Mouse (Mus musculus): Measurements from ENCODE around the gene Ap1b1. TPM values are rescaled to one million over a fixed set of nuclear protein-coding genes. Genes with fewer than 3 reads are reported as not detected.

The Ap1b1 gene
- 10 to 100 TPM; 59.0 to 78.0 TPM for total RNA-seq (2021)
- 68.2 and 111 TPM in 2 replicates for polyA plus RNA-seq (2012; rRNA removed)
- long read RNA-seq, full-length matches to known transcripts: 18 of 56 reads
- long read RNA-seq, partial matches to known transcripts: 37 of 56 reads
- long read RNA-seq, other reads (novel, unspliced or antisense): 1 of 56 reads

GRCm38 (mm10) chr11:4986695-4987486 lies at the start of gene Ap1b1:
Gene Ap1b1 (plus strand): TSS chr11:4986824.
- peak; percentile 96 for DNase-seq

GRCm38 (mm10) chr11:4946530-4946929 lies 40.1 kb upstream of the Ap1b1 start:
- no peak for DNase-seq

- peak; percentile 63 for DNase-seq
These were observed 39.4 kb upstream of the Ap1b1 start for GRCm38 (mm10) chr11:4946947-4947812.

- no peak for DNase-seq
These were observed 38.8 kb upstream of the Ap1b1 start, which contains the start of gene Nefh for GRCm38 (mm10) chr11:4947813-4948174. Gene Nefh (minus strand): TSS chr11:4948064.

GRCm38 (mm10) chr11:4948792-4949191 lies 37.8 kb upstream of the Ap1b1 start:
- no peak for DNase-seq

GRCm38 (mm10) chr11:4949256-4950044 lies 37.2 kb upstream of the Ap1b1 start:
- DNase-seq: peak; percentile 43

- DNase-seq: no peak
These were observed 33.2 kb upstream of the Ap1b1 start for GRCm38 (mm10) chr11:4953401-4953800.

DNA sequence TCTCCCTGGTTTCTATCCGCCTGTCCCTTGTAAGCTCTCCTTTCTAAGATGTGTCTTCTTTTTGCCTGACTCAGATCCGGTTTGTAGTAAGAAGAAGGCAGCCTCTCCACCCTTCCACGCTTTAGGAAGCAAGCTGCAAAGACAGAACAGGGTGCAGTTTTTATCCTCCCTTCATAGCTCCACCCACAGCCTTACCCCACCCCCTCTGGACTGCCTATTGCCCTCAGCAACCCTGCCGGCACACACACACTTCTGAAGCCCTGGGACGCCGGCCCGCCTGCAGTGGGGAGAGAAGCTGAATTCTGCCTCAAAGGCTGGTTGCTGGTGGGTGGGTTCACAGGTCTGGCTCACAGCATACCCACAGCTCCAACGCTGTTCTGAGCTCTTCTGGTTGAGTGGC lies 32.7 kb upstream of the Ap1b1 start:
- peak; percentile 7 for DNase-seq

GRCm38 (mm10) chr11:4963099-4963808 lies 23.4 kb upstream of the Ap1b1 start:
- peak; percentile 31 for DNase-seq

GRCm38 (mm10) chr11:4966325-4966724 lies 20.3 kb upstream of the Ap1b1 start:
- no peak for DNase-seq

GRCm38 (mm10) chr11:4966888-4967287 lies 19.7 kb upstream of the Ap1b1 start:
- no peak for DNase-seq

DNA sequence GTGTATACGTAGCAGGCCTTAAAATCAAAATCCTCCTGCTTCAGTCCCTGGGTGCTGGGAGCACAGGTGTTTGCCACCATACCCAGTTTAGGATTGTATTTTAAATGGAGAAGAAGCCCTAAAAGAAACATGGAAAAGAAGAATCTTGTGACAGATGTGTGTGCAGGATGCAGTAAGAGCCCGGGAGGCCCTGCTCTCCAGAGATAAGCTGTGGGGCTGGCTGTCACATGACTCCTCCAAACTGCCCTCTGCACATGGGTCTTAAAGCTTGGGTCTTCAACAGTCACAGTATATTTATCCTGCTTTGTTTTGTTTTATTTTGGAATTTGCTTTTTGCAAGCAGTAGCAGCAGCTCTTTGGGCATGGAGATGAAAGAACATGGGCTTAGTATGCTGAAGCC lies 19.1 kb upstream of the Ap1b1 start:
- DNase-seq: no peak

GRCm38 (mm10) chr11:4968376-4968775 lies 18.2 kb upstream of the Ap1b1 start:
- no peak for DNase-seq

DNA sequence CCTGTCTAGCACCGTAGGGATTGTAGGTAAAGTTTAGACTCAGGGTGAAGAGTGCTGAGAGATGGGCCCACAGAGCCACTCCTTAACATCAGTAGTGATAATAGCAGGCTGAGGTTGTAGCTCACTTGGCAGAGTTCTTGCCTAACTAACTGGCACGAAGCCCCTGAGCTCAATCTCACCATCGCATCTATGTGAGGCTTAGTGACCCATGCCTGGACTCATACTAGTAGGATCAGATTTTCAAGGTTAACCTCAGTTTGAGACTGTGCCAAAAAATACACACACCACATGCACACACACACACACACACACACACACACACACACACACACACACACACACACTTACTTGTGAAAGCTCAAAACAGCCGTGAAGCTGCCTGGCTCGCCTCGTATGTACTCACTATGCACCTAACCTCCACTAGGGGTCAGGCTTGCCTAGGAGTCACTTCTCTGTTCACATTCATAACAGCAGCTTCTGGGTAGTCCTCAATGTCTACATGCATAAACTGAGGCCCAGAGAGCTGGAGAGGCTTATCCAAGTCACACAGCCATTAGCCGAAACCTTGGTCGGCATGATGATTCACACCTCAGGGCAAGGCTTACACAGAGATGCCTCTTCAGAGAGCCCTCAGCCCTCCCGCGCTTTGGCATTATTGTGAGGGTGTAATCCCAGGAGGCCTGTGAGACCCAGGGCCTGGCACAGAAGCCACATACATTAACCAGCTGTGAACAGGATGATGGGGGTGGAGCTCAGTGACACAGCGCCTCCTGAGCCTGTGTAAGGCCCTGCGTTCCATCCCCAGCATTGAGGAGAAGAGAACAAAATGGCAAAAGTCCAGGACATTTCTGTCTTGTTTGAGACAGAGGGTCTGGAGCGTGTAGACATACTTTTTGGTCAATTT lies 13.4 kb upstream of the Ap1b1 start:
- DNase-seq: peak; percentile 53

GRCm38 (mm10) chr11:4973871-4974256 lies 12.8 kb upstream of the Ap1b1 start:
- DNase-seq: no peak

- DNase-seq: peak; percentile 29
These were observed 12.1 kb upstream of the Ap1b1 start for GRCm38 (mm10) chr11:4974376-4975122.

- peak; percentile 67 for DNase-seq
These were observed 11.0 kb upstream of the Ap1b1 start for GRCm38 (mm10) chr11:4975623-4976022.

- no peak for DNase-seq
These were observed 3.6 kb upstream of the Ap1b1 start for GRCm38 (mm10) chr11:4983010-4983409.

- no peak for DNase-seq
These were observed 3.1 kb upstream of the Ap1b1 start for GRCm38 (mm10) chr11:4983538-4983937.
